Mouse (Mus musculus) G1E (cell line): ENCODE measurements around the gene Trak1.

Experiments
- CTCF ChIP-seq: IDR thresholded peaks from 2 replicates; pipeline ENCODE4 v1.5.1; 2012; ENCODE audit warnings: low read depth, low read length, inconsistent platforms, mixed read lengths
- GATA1 ChIP-seq: IDR thresholded peaks from 2 replicates; pipeline ENCODE4 v1.6.1; 2012; ENCODE audit warnings: borderline replicate concordance, low read length, inconsistent platforms, mixed read lengths
- TAL1 ChIP-seq: conservative IDR thresholded peaks from 2 replicates; pipeline ENCODE4 v1.6.1; 2012; ENCODE audit warnings: low read depth, low read length, inconsistent platforms, mixed read lengths

DNA sequence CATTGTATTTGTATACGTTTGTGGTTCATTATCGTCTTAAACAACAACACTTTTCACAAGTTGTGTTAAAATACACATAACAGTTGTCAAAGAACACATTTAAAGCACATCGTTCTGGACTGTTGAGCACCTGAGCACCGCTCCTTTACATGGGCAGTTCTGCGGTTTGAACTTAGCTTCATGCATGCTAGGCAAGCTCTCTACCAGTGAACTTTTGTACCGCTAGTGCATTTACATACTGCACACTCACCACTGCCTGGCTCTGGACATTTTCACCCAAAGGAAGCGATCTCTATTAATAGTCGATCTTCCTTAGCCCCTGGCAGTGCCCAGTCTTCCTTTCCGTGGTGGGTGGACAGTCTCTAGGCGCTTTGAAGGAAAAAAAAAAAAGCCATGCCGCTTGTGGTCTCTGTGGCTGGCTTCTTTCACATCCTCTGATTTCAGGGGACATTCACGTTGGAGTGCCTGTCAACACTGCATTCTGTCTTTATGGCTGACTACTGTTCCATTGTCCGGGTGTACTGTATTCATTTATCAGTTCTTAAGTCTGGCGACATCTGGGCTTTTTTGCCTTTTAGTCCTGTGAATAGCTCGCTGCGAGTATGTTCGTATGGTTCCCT lies 84.5 kb downstream of the Trak1 start:
- TF ChIP-seq CTCF (no peak), GATA1 (no peak), TAL1 (no peak)
